Mouse (Mus musculus) hindbrain, embryonic 13.5 days (tissue): ENCODE data around the gene Mthfd1l. TPM values are rescaled to one million over a fixed set of nuclear protein-coding genes. Genes with fewer than 3 reads are reported as not detected.

Experiments used
- ATAC-seq: fragments of 200-750 bp; cut with Nextera tagmentation; 2 replicates; pipeline ENCODE4 v1.8.0; 2017; ENCODE audit warnings: moderate TSS enrichment; ENCODE audit not compliant: low FRiP score
- H3K27ac ChIP-seq: fragments of 300-500 bp; sonication (generic); 2 replicates; pipeline ENCODE4 v1.5.1; 2015; ENCODE audit warnings: inconsistent platforms, mild to moderate bottlenecking, moderate library complexity
- H3K27me3 ChIP-seq: fragments of 300-500 bp; sonication (generic); 2 replicates; pipeline ENCODE4 v1.6.1; 2015; ENCODE audit warnings: mild to moderate bottlenecking, inconsistent platforms
- H3K36me3 ChIP-seq: fragments of 300-500 bp; sonication (generic); 2 replicates; pipeline ENCODE4 v1.6.1; 2015; ENCODE audit warnings: mild to moderate bottlenecking, inconsistent platforms
- H3K4me1 ChIP-seq: fragments of 300-500 bp; sonication (generic); replicated peaks from 2 replicates; pipeline ENCODE4 v1.6.1; 2015; ENCODE audit warnings: inconsistent platforms
- H3K4me2 ChIP-seq: fragments of 300-500 bp; sonication (generic); 2 replicates; pipeline ENCODE4 v1.6.1; 2015; ENCODE audit warnings: inconsistent platforms, mild to moderate bottlenecking, moderate library complexity
- H3K4me3 ChIP-seq: fragments of 300-500 bp; sonication (generic); 2 replicates; pipeline ENCODE4 v1.5.1; 2015; ENCODE audit warnings: mild to moderate bottlenecking, inconsistent platforms
- H3K9ac ChIP-seq: fragments of 300-500 bp; sonication (generic); 2 replicates; pipeline ENCODE4 v1.6.1; 2015; ENCODE audit warnings: mild to moderate bottlenecking, inconsistent platforms
- H3K9me3 ChIP-seq: fragments of 300-500 bp; sonication (generic); 2 replicates; pipeline ENCODE4 v1.6.1; 2016; ENCODE audit warnings: inconsistent platforms
- WGBS: fragments of 180-500 bp; shearing (Covaris S2); methylation state at CpG from one replicate; pipeline ENCODE4 v1.1.7; 2015; 5-methylcytosine and 5-hydroxymethylcytosine counted together
- polyA plus RNA-seq: library from polyadenylated mRNA; unstranded; fragments of >200 nt; fragmentation: Nextera tagmentation; extraction: Ambion mirVana; gene quantifications from 2 replicates; pipeline ENCODE4 v1.2.1, GENCODE M21; 2015

Mthfd1l gene
- polyA plus RNA-seq, 1 experiment from 2014 or later, result 5.3 TPM

GRCm38 (mm10) chr10:4159541-4160090, 186.7 kb downstream of the Mthfd1l start:
- Histone ChIP-seq H3K9me3 (no peaks in the 10 kb centered on the region), H3K4me1 (no peaks in the 10 kb centered on the region; the same call in 1 of the 2 replicates), H3K9ac (no peak overlapping the region), H3K36me3 (no peaks in the 10 kb centered on the region), H3K4me2 (no peak overlapping the region), H3K4me3 (no peak overlapping the region), H3K27ac (no peak overlapping the region), H3K27me3 (no peaks in the 10 kb centered on the region)
- ATAC-seq, result no peak
- WGBS, result 82% methylated on average over 8 of the region's 8 CpGs

GRCm38 (mm10) chr10:4160242-4160785, 187.4 kb downstream of the Mthfd1l start:
- H3K9me3 ChIP-seq, result no peaks in the 10 kb centered on the region
- H3K4me1 ChIP-seq, result no peaks in the 10 kb centered on the region; the same call in 1 of the 2 replicates
- no peak for ATAC-seq
- no peak overlapping the region for H3K27ac ChIP-seq
- no peak overlapping the region for H3K9ac ChIP-seq
- no peaks in the 10 kb centered on the region for H3K36me3 ChIP-seq
- no peaks in the 10 kb centered on the region for H3K27me3 ChIP-seq
- WGBS, result 78% methylated on average over 13 of the region's 13 CpGs
- no peak overlapping the region for H3K4me2 ChIP-seq
- H3K4me3 ChIP-seq, result no peak overlapping the region

GRCm38 (mm10) chr10:4162049-4162448, 189.1 kb downstream of the Mthfd1l start:
- no peaks in the 10 kb centered on the region for H3K9me3 ChIP-seq
- H3K36me3 ChIP-seq, result no peaks in the 10 kb centered on the region
- H3K27ac ChIP-seq, result no peak overlapping the region
- H3K4me3 ChIP-seq, result no peak overlapping the region
- H3K9ac ChIP-seq, result no peak overlapping the region
- H3K4me2 ChIP-seq, result no peak overlapping the region
- H3K27me3 ChIP-seq, result no peaks in the 10 kb centered on the region
- WGBS, result 92% methylated on average over 2 of the region's 2 CpGs
- no peak for ATAC-seq
- H3K4me1 ChIP-seq, result no peaks in the 10 kb centered on the region; the same call in 1 of the 2 replicates

GRCm38 (mm10) chr10:4162976-4163375, 190.1 kb downstream of the Mthfd1l start:
- Histone ChIP-seq H3K27ac (no peak overlapping the region), H3K4me1 (no peaks in the 10 kb centered on the region; the same call in 1 of the 2 replicates), H3K36me3 (no peaks in the 10 kb centered on the region), H3K27me3 (no peaks in the 10 kb centered on the region), H3K4me3 (no peak overlapping the region), H3K4me2 (no peak overlapping the region), H3K9ac (no peak overlapping the region), H3K9me3 (no peaks in the 10 kb centered on the region)
- ATAC-seq, result no peak
- WGBS, result 77% methylated on average over 3 of the region's 3 CpGs

GRCm38 (mm10) chr10:4164681-4165080, 191.8 kb downstream of the Mthfd1l start:
- no peaks in the 10 kb centered on the region for H3K27me3 ChIP-seq
- no peak overlapping the region for H3K9ac ChIP-seq
- WGBS, result 87% methylated on average over 9 of the region's 9 CpGs

GRCm38 (mm10) chr10:4168222-4168798, 195.4 kb downstream of the Mthfd1l start:
- Histone ChIP-seq H3K27ac (no peak overlapping the region), H3K4me1 (0 out of 2 replicates have a peak, but pooled peaks cover 3% of the 10 kb centered on the region), H3K27me3 (no peaks in the 10 kb centered on the region), H3K9ac (no peak overlapping the region), H3K4me3 (no peak overlapping the region), H3K9me3 (no peaks in the 10 kb centered on the region), H3K4me2 (no peak overlapping the region), H3K36me3 (no peaks in the 10 kb centered on the region)
- no peak for ATAC-seq
- 50% methylated on average over 5 of the region's 5 CpGs for WGBS

More at GRCm38 (mm10) chr10:4164681-4165080, 191.8 kb downstream of the Mthfd1l start:
- Histone ChIP-seq H3K4me1 (0 out of 2 replicates have a peak, but pooled peaks cover 3% of the 10 kb centered on the region), H3K9me3 (no peaks in the 10 kb centered on the region), H3K4me2 (no peak overlapping the region), H3K36me3 (no peaks in the 10 kb centered on the region), H3K4me3 (no peak overlapping the region), H3K27ac (no peak overlapping the region)
- no peak for ATAC-seq

- H3K36me3 ChIP-seq, result no peaks in the 10 kb centered on the region
- 49% methylated on average over 5 of the region's 5 CpGs for WGBS
- no peak overlapping the region for H3K9ac ChIP-seq
- no peak overlapping the region for H3K4me3 ChIP-seq
- ATAC-seq, result 0 out of 2 replicates have a peak, but pooled peaks have one; percentile 21
- H3K4me1 ChIP-seq, result peaks cover 13% of the 10 kb centered on the region
- H3K9me3 ChIP-seq, result no peaks in the 10 kb centered on the region
- no peaks in the 10 kb centered on the region for H3K27me3 ChIP-seq
- H3K27ac ChIP-seq, result 0 out of 2 replicates have a peak overlapping the region, but pooled peaks have one; percentile 13
- no peak overlapping the region for H3K4me2 ChIP-seq
These were observed 201.3 kb downstream of the Mthfd1l start for GRCm38 (mm10) chr10:4174229-4174628.

GRCm38 (mm10) chr10:4174717-4175116, 201.8 kb downstream of the Mthfd1l start:
- Histone ChIP-seq H3K4me2 (no peak overlapping the region), H3K4me1 (peaks cover 13% of the 10 kb centered on the region), H3K36me3 (no peaks in the 10 kb centered on the region), H3K9me3 (no peaks in the 10 kb centered on the region), H3K27me3 (no peaks in the 10 kb centered on the region), H3K9ac (no peak overlapping the region), H3K27ac (0 out of 2 replicates have a peak overlapping the region, but pooled peaks have one; percentile 13), H3K4me3 (no peak overlapping the region)
- WGBS, result 88% methylated on average over 3 of the region's 3 CpGs
- 0 out of 2 replicates have a peak, but pooled peaks have one; percentile 10 for ATAC-seq

GRCm38 (mm10) chr10:4177285-4177684, 204.4 kb downstream of the Mthfd1l start:
- Histone ChIP-seq H3K4me3 (no peak overlapping the region), H3K9ac (no peak overlapping the region), H3K27me3 (no peaks in the 10 kb centered on the region), H3K27ac (no peak overlapping the region), H3K36me3 (no peaks in the 10 kb centered on the region), H3K9me3 (no peaks in the 10 kb centered on the region), H3K4me1 (peaks cover 13% of the 10 kb centered on the region), H3K4me2 (no peak overlapping the region)
- no peak for ATAC-seq
- WGBS, result 91% methylated on average over 4 of the region's 4 CpGs

- ATAC-seq, result no peak
- Histone ChIP-seq H3K4me2 (no peak overlapping the region), H3K4me1 (peaks cover 6% of the 10 kb centered on the region), H3K27ac (no peak overlapping the region), H3K36me3 (no peaks in the 10 kb centered on the region), H3K4me3 (no peak overlapping the region), H3K27me3 (no peaks in the 10 kb centered on the region), H3K9ac (no peak overlapping the region), H3K9me3 (no peaks in the 10 kb centered on the region)
- WGBS, result 88% methylated on average over 7 of the region's 7 CpGs
These were observed 206.3 kb downstream of the Mthfd1l start for GRCm38 (mm10) chr10:4179049-4179790.

GRCm38 (mm10) chr10:4181953-4182352, 209.0 kb downstream of the Mthfd1l start:
- Histone ChIP-seq H3K36me3 (no peaks in the 10 kb centered on the region), H3K4me2 (no peak overlapping the region), H3K27ac (no peak overlapping the region), H3K9me3 (no peaks in the 10 kb centered on the region), H3K4me3 (no peak overlapping the region), H3K9ac (no peak overlapping the region), H3K27me3 (no peaks in the 10 kb centered on the region), H3K4me1 (no peaks in the 10 kb centered on the region)
- ATAC-seq, result no peak
- 87% methylated on average over 1 of the region's 1 CpGs for WGBS

GRCm38 (mm10) chr10:4182406-4182805, 209.5 kb downstream of the Mthfd1l start:
- H3K9me3 ChIP-seq, result no peaks in the 10 kb centered on the region
- 83% methylated on average over 2 of the region's 2 CpGs for WGBS
- H3K27me3 ChIP-seq, result no peaks in the 10 kb centered on the region
- no peak for ATAC-seq
- no peak overlapping the region for H3K27ac ChIP-seq
- H3K4me1 ChIP-seq, result no peaks in the 10 kb centered on the region
- no peak overlapping the region for H3K4me3 ChIP-seq
- H3K36me3 ChIP-seq, result no peaks in the 10 kb centered on the region
- H3K9ac ChIP-seq, result no peak overlapping the region
- H3K4me2 ChIP-seq, result no peak overlapping the region
